Mouse (Mus musculus): Measurements from ENCODE around the gene Myo15b.

Myo15b gene

GRCm38 (mm10) chr11:115813507-115814296 lies 44.5 kb upstream of the Myo15b start, which contains the start of gene Caskin2:
Caskin2 (minus strand) TSS chr11:115813639.
- Histone ChIP-seq H3K4me1 (replicated peaks; ENCODE audit: low read depth, low read length) (peaks cover 59% of the 10 kb centered on the region), H3K36me3 (ENCODE audit: insufficient read depth, low read length) (peaks cover 51% of the 10 kb centered on the region), H3K4me3 (replicated peaks; ENCODE audit: low read length) (peak within 1 kb of the TSS; percentile 97), H3K9me3 (ENCODE audit: low read length) (no peaks in the 10 kb centered on the region), H3K27me3 (ENCODE audit: insufficient read depth, low read length) (peaks cover 26% of the 10 kb centered on the region)
- TF ChIP-seq CTCF (conservative IDR thresholded peaks at IDR 0.05; ENCODE audit: low read length) (peak; percentile 74), POU5F1 (IDR thresholded peaks at IDR 0.05; ENCODE audit: borderline replicate concordance, low read length) (no peak), NANOG (IDR thresholded peaks at IDR 0.05; ENCODE audit: borderline replicate concordance, low read length) (no peak)

- Histone ChIP-seq H3K4me1 (replicated peaks; ENCODE audit: low read depth, low read length) (peaks cover 52% of the 10 kb centered on the region), H3K9me3 (ENCODE audit: low read length) (no peaks in the 10 kb centered on the region), H3K27me3 (ENCODE audit: insufficient read depth, low read length) (peaks cover 26% of the 10 kb centered on the region), H3K4me3 (replicated peaks; ENCODE audit: low read length) (peak within 1 kb of the TSS; percentile 97), H3K36me3 (ENCODE audit: insufficient read depth, low read length) (peaks cover 58% of the 10 kb centered on the region)
- TF ChIP-seq NANOG (IDR thresholded peaks at IDR 0.05; ENCODE audit: borderline replicate concordance, low read length) (no peak), CTCF (conservative IDR thresholded peaks at IDR 0.05; ENCODE audit: low read length) (no peak), POU5F1 (IDR thresholded peaks at IDR 0.05; ENCODE audit: borderline replicate concordance, low read length) (no peak)
Measured at GRCm38 (mm10) chr11:115814605-115815450, 43.4 kb upstream of the Myo15b start, which contains the start of gene Tsen54. Tsen54 (plus strand) TSS chr11:115814724.

GRCm38 (mm10) chr11:115817331-115817730 lies 40.9 kb upstream of the Myo15b start:
- H3K4me1 ChIP-seq (replicated peaks; ENCODE audit: low read depth, low read length): peaks cover 45% of the 10 kb centered on the region
- H3K4me3 ChIP-seq (replicated peaks; ENCODE audit: low read length): no peak overlapping the region
- TF ChIP-seq NANOG (IDR thresholded peaks at IDR 0.05; ENCODE audit: borderline replicate concordance, low read length) (no peak), POU5F1 (IDR thresholded peaks at IDR 0.05; ENCODE audit: borderline replicate concordance, low read length) (no peak), CTCF (conservative IDR thresholded peaks at IDR 0.05; ENCODE audit: low read length) (no peak)
- H3K9me3 ChIP-seq (ENCODE audit: low read length): no peaks in the 10 kb centered on the region
- H3K27me3 ChIP-seq (ENCODE audit: insufficient read depth, low read length): peaks cover 11% of the 10 kb centered on the region
- peaks cover 63% of the 10 kb centered on the region for H3K36me3 ChIP-seq (ENCODE audit: insufficient read depth, low read length)

GRCm38 (mm10) chr11:115819915-115820623 lies 38.1 kb upstream of the Myo15b start:
- TF ChIP-seq POU5F1 (IDR thresholded peaks at IDR 0.05; ENCODE audit: borderline replicate concordance, low read length): no peak
- TF ChIP-seq CTCF (conservative IDR thresholded peaks at IDR 0.05; ENCODE audit: low read length): no peak
- TF ChIP-seq NANOG (IDR thresholded peaks at IDR 0.05; ENCODE audit: borderline replicate concordance, low read length): no peak
- H3K9me3 ChIP-seq (ENCODE audit: low read length): no peaks in the 10 kb centered on the region
- no peak overlapping the region for H3K4me3 ChIP-seq (replicated peaks; ENCODE audit: low read length)
- peaks cover 71% of the 10 kb centered on the region for H3K36me3 ChIP-seq (ENCODE audit: insufficient read depth, low read length)
- H3K27me3 ChIP-seq (ENCODE audit: insufficient read depth, low read length): peaks cover 6% of the 10 kb centered on the region
- H3K4me1 ChIP-seq (replicated peaks; ENCODE audit: low read depth, low read length): peaks cover 49% of the 10 kb centered on the region

- Histone ChIP-seq H3K36me3 (ENCODE audit: insufficient read depth, low read length) (peaks cover 66% of the 10 kb centered on the region), H3K4me3 (replicated peaks; ENCODE audit: low read length) (no peak overlapping the region), H3K27me3 (ENCODE audit: insufficient read depth, low read length) (no peaks in the 10 kb centered on the region), H3K9me3 (ENCODE audit: low read length) (no peaks in the 10 kb centered on the region), H3K4me1 (replicated peaks; ENCODE audit: low read depth, low read length) (peaks cover 48% of the 10 kb centered on the region)
- TF ChIP-seq NANOG (IDR thresholded peaks at IDR 0.05; ENCODE audit: borderline replicate concordance, low read length) (no peak), CTCF (conservative IDR thresholded peaks at IDR 0.05; ENCODE audit: low read length) (no peak), POU5F1 (IDR thresholded peaks at IDR 0.05; ENCODE audit: borderline replicate concordance, low read length) (no peak)
Measured at GRCm38 (mm10) chr11:115821001-115821400, 37.2 kb upstream of the Myo15b start.

- Histone ChIP-seq H3K27me3 (ENCODE audit: insufficient read depth, low read length) (no peaks in the 10 kb centered on the region), H3K36me3 (ENCODE audit: insufficient read depth, low read length) (peaks cover 50% of the 10 kb centered on the region), H3K9me3 (ENCODE audit: low read length) (no peaks in the 10 kb centered on the region), H3K4me1 (replicated peaks; ENCODE audit: low read depth, low read length) (peaks cover 77% of the 10 kb centered on the region), H3K4me3 (replicated peaks; ENCODE audit: low read length) (peak within 1 kb of the TSS; percentile 93)
- TF ChIP-seq NANOG (IDR thresholded peaks at IDR 0.05; ENCODE audit: borderline replicate concordance, low read length) (no peak), POU5F1 (IDR thresholded peaks at IDR 0.05; ENCODE audit: borderline replicate concordance, low read length) (no peak), CTCF (conservative IDR thresholded peaks at IDR 0.05; ENCODE audit: low read length) (no peak)
Measured at GRCm38 (mm10) chr11:115823774-115824740, 34.1 kb upstream of the Myo15b start, which contains the start of gene Llgl2. Llgl2 (plus strand) TSS chr11:115824049.

GRCm38 (mm10) chr11:115824813-115825212 lies 33.4 kb upstream of the Myo15b start:
- Histone ChIP-seq H3K36me3 (ENCODE audit: insufficient read depth, low read length) (peaks cover 45% of the 10 kb centered on the region), H3K4me1 (replicated peaks; ENCODE audit: low read depth, low read length) (peaks cover 80% of the 10 kb centered on the region), H3K27me3 (ENCODE audit: insufficient read depth, low read length) (no peaks in the 10 kb centered on the region), H3K4me3 (replicated peaks; ENCODE audit: low read length) (peak overlapping the region; percentile 93), H3K9me3 (ENCODE audit: low read length) (no peaks in the 10 kb centered on the region)
- TF ChIP-seq POU5F1 (IDR thresholded peaks at IDR 0.05; ENCODE audit: borderline replicate concordance, low read length): no peak
- TF ChIP-seq CTCF (conservative IDR thresholded peaks at IDR 0.05; ENCODE audit: low read length): no peak
- no peak for TF ChIP-seq NANOG (IDR thresholded peaks at IDR 0.05; ENCODE audit: borderline replicate concordance, low read length)

Measured in E14TG2a.4 (cell line).